Mouse (Mus musculus) cortical plate, adult 2 months (tissue): ENCODE results near the gene Chst15. TPM values are rescaled to one million over a fixed set of nuclear protein-coding genes. Genes with fewer than 3 reads are reported as not detected.

Experiments
- H3K27ac ChIP-seq: fragments of 200-500 bp; 2 replicates; pipeline ENCODE4 v1.5.1; 2012; ENCODE audit warnings: low read length, control low read depth, inconsistent platforms; ENCODE audit not compliant: insufficient read depth
- H3K4me1 ChIP-seq: fragments of 200-500 bp; 2 replicates; pipeline ENCODE4 v1.6.1; 2011; ENCODE audit warnings: low read length; ENCODE audit not compliant: control insufficient read depth, insufficient read depth
- H3K4me3 ChIP-seq: fragments of 200-500 bp; 2 replicates; pipeline ENCODE4 v1.5.1; 2011; ENCODE audit warnings: mild to moderate bottlenecking, low read length, control low read depth; ENCODE audit not compliant: insufficient read depth
- CTCF ChIP-seq: fragments of 200-500 bp; IDR thresholded peaks from 2 replicates; pipeline ENCODE4 v1.5.1; 2011; ENCODE audit warnings: mild to moderate bottlenecking, control low read depth, low read length; ENCODE audit not compliant: insufficient read depth; ENCODE audit errors: extremely low read depth
- POLR2A ChIP-seq: fragments of 200-500 bp; IDR thresholded peaks from 2 replicates; pipeline ENCODE4 v1.6.1; 2011; ENCODE audit warnings: mild to moderate bottlenecking, low read length, control low read depth; ENCODE audit not compliant: insufficient read depth; ENCODE audit errors: extremely low read depth
- polyA plus RNA-seq: library from polyadenylated mRNA; depleted of rRNA; stranded (reverse); fragments of >200 nt; gene quantifications from 2 replicates; pipeline ENCODE4 v1.2.3, GENCODE M21; 2012

Gene Chst15
- polyA plus RNA-seq, 1 experiment: 16.0 TPM

DNA sequence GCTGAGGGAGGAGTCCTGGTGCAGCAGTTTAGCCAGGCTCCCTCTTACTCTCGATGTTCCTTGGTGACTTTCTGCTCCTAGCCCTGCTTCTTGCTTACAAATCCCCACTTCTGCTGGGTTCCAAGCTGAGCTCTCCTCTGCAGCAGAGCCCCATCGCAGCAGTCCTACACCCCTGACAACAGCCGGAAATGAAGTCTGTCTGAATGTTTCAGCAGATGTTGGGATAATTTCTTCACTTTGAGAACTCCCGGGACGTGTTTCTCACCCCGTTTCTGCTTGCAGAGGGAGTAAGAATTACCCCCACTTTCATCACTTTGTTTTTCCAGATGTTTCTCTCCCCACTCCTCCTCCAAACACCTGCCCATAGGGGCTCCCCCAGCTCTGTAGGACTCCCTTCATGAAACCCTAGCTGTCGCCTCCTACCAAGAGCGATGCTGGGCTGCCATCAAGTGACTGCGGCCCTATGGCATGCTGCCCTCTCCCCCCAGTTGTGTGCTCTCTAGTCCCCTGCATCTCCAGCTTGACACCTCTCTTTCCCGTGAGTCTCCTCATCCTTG is 67.4 kb downstream of the Chst15 start:
- TF ChIP-seq POLR2A (no peak), CTCF (no peak)
- Histone ChIP-seq H3K4me3 (no peak overlapping the region), H3K27ac (no peak overlapping the region), H3K4me1 (peaks cover 15% of the 10 kb centered on the region)

DNA sequence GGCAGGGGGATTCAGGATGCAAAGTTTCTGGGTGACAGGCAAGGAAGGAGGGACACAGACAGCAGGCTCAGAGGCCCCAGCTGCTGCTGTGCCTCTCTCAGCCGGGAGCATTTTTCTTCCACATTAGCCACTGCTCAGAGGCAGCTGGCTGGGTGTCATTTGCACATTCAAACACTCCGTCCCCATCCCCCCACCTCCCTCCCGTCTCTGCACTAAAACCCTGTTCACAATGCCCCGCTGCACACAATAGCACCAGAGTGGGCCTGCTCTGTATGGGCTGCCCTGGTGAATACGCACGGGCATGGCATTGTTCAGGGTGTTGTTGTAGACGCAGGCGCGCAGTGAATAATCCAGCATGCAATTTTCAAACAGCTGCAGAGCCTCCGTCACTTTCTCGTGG is 69.5 kb downstream of the Chst15 start:
- no peak overlapping the region for H3K27ac ChIP-seq
- peaks cover 6% of the 10 kb centered on the region; the same call in 1 of the 2 replicates for H3K4me1 ChIP-seq
- no peak overlapping the region for H3K4me3 ChIP-seq
- TF ChIP-seq CTCF: no peak
- no peak for TF ChIP-seq POLR2A

DNA sequence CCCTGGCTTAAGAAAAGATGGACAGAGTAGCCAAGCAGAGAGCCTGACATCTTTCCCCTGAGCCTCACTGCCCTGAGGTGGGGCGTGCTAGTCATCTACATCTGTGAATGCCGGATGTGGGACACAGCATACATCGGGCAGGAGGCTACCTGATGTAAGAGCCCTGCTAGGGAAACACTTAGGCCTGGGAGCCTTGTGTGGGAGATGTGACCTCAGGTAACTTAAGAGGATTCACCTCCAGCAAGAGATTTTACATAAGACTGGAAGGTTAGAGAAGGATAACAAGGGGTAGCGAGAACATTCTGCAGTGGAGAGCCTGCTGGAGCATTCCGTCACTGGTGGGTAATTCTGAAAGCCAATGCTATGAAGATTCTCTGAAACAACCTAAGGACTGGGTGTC is 69.9 kb downstream of the Chst15 start:
- Histone ChIP-seq H3K4me1 (peaks cover 6% of the 10 kb centered on the region; the same call in 1 of the 2 replicates), H3K4me3 (no peak overlapping the region), H3K27ac (no peak overlapping the region)
- TF ChIP-seq CTCF (no peak), POLR2A (no peak)

DNA sequence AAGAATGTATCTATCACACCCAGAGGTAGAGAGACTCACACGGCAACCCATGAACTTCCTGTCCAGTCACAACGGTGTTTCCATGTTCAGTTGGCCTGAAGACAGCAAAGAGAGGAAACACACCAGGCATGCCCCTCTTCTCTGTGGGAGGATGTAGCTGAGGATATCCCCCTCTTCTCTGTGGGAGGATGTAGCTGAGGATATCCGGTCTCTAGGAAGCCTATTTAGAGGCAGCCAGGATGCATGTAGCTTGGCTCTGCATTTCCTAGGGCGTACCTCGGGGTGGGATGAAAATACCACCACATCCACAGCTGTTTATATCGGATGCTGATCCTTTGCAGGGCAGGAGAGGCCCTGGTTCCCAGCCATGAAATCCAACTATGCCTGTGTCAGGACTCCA is 71.3 kb downstream of the Chst15 start:
- TF ChIP-seq CTCF: no peak
- TF ChIP-seq POLR2A: no peak
- Histone ChIP-seq H3K27ac (no peak overlapping the region), H3K4me1 (peaks cover 6% of the 10 kb centered on the region; the same call in 1 of the 2 replicates), H3K4me3 (no peak overlapping the region)

DNA sequence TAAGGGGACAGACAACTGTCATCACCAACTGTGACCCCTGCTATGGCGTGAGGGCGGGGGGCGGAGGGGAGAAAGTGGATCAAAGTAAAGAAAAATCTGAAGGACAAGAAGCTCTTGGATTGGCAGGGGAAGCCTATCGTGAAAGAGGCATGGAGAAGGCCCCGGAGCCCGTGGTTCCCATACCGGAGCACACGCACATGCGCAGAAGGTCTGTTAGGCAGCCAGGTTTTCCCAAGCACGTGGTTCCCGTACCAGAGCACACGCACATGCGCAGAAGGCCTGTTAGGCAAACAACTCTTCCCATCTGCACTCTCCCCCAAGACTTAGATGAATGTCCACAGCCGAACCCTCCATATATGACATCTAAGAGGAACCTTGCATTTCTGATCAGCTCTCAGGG is 72.4 kb downstream of the Chst15 start:
- TF ChIP-seq POLR2A (no peak), CTCF (no peak)
- Histone ChIP-seq H3K4me3 (no peak overlapping the region), H3K4me1 (peaks cover 6% of the 10 kb centered on the region; the same call in 1 of the 2 replicates), H3K27ac (no peak overlapping the region)

DNA sequence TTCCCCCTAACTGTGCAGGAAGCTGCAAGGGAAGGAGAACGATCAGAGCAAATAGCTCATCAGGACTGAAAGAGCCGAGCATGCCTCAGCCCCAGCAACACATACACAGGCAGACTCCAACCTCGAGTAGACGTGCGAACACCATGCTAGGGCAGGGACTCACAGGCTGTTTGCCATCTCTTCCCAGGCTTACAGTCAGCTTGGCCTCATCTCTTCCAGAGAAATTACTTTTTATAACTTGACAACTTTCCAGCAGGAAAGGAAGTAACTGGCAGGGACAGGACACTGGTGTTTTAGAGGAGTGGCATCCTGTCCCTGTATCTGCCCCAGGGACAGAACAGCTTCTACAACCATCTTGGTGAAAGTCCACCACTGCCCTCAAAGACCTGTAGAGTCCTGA is 73.8 kb downstream of the Chst15 start:
- H3K4me1 ChIP-seq: peaks cover 6% of the 10 kb centered on the region; the same call in 1 of the 2 replicates
- H3K27ac ChIP-seq: no peak overlapping the region
- no peak overlapping the region for H3K4me3 ChIP-seq
- TF ChIP-seq CTCF (no peak), POLR2A (no peak)

DNA sequence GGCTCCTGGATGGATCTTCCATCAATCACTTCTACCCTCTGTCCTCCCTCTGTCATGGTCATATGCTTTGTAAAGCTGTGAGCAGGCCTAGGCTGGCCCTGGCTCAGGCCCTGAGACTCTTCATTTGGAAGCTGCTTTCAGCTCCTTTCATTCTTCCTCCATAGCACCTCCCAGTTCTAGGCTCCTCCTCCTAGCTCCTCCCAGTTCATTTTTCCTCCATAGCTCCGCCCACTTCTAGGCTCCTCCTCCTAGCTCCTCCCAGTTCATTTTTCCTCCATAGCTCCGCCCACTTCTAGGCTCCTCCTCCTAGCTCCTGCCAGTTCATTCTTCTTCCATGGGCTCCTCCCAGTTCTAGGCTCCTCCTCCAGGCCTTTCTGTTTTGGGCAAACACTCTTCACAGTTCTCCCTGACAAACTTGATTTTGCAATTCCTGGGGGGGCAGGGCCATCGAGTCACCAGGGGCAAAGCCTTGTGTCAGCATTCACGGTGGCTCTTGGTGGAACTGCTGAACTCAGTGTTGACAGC is 74.3 kb downstream of the Chst15 start:
- H3K4me3 ChIP-seq: no peak overlapping the region
- H3K4me1 ChIP-seq: peaks cover 6% of the 10 kb centered on the region; the same call in 1 of the 2 replicates
- TF ChIP-seq POLR2A (no peak), CTCF (no peak)
- no peak overlapping the region for H3K27ac ChIP-seq

DNA sequence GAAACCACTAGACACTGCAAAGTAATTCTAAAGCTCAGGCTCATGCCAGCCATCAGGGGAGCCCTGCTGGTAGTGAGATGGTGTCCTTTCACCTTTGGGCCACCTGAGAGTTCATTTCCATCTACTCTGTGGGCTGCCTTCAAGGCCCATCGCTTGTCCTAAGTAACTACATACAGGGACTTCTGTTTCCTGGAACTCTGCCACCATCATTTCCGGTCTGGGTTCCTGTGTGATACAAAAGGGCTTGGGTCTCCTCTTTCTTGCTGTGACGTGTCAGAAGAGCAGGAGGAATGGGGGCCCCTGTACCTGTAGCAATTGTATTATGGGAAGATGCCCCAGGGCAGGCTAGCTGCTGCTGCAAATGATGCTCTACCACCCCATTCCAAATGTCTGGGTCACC is 78.1 kb downstream of the Chst15 start:
- TF ChIP-seq POLR2A (no peak), CTCF (no peak)
- no peaks in the 10 kb centered on the region for H3K4me1 ChIP-seq
- H3K4me3 ChIP-seq: no peak overlapping the region
- H3K27ac ChIP-seq: no peak overlapping the region

DNA sequence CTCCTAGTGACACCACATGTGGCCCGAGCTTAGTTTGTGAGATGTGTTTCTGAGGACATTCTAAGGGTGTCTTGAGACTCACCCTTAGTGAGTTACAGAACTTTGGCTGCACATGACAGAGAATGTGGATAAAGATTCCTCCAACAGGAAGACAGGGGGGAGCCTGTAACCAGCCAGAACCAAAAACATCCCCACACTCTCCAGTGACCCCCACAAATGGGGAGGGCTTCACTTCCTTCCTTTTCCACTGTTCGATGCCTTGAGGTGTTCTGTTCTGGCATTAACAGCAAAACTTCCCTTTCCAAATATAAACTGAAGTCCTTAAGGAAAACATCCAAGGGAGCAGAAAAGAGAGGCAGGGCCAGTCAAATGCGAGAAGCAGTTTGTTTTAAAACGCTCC is 79.8 kb downstream of the Chst15 start:
- H3K27ac ChIP-seq: no peak overlapping the region
- H3K4me3 ChIP-seq: no peak overlapping the region
- no peaks in the 10 kb centered on the region for H3K4me1 ChIP-seq
- TF ChIP-seq CTCF: no peak
- TF ChIP-seq POLR2A: no peak

DNA sequence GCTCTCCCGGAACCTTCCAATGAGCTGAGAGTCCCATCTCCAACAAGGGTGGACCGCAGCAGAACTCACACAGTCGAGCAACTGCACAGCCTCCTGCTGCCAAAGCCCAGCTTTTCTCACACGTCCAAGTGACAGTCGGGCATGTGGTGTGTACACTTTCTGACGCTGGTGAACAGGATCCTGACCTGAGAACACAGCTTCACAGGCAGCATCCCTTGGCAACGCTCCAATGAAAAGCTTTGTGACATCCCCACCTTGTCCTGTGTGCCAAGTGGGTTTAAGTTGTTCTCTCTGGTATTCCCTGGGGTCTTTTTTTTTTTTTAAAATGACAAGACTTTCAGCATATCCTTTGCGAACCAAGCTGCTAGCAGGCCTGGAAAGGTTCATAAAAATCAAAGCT is 80.2 kb downstream of the Chst15 start:
- TF ChIP-seq CTCF (no peak), POLR2A (no peak)
- Histone ChIP-seq H3K27ac (no peak overlapping the region), H3K4me3 (no peak overlapping the region), H3K4me1 (no peaks in the 10 kb centered on the region)
